Mouse (Mus musculus) large intestine, adult 2 months (tissue): ENCODE data around the gene Cdk5r2. TPM values are rescaled to one million over a fixed set of nuclear protein-coding genes. Genes with fewer than 3 reads are reported as not detected.
"Not testable (repeated sequence)": the region's sequence is repeated elsewhere in the genome, so short reads cannot be mapped to it uniquely, and the experiment has no call there.

ENCODE experiments used
- DNase-seq: peaks from one replicate; pipeline ENCODE4 v3.0.0-alpha.2; 2012; ENCODE audit warnings: low read depth, low spot score
- WGBS: fragments of 180-500 bp; shearing (Covaris S2); methylation state at CpG from one replicate; pipeline ENCODE4 v1.1.7; 2018; 5-methylcytosine and 5-hydroxymethylcytosine counted together
- polyA plus RNA-seq: library from polyadenylated mRNA; depleted of rRNA; stranded (reverse); fragments of >200 nt; gene quantifications from 2 replicates; pipeline ENCODE4 v1.2.3, GENCODE M21; 2012; rRNA removed

The Cdk5r2 gene
- 0.58 and 0.69 TPM in 2 replicates for polyA plus RNA-seq

DNA sequence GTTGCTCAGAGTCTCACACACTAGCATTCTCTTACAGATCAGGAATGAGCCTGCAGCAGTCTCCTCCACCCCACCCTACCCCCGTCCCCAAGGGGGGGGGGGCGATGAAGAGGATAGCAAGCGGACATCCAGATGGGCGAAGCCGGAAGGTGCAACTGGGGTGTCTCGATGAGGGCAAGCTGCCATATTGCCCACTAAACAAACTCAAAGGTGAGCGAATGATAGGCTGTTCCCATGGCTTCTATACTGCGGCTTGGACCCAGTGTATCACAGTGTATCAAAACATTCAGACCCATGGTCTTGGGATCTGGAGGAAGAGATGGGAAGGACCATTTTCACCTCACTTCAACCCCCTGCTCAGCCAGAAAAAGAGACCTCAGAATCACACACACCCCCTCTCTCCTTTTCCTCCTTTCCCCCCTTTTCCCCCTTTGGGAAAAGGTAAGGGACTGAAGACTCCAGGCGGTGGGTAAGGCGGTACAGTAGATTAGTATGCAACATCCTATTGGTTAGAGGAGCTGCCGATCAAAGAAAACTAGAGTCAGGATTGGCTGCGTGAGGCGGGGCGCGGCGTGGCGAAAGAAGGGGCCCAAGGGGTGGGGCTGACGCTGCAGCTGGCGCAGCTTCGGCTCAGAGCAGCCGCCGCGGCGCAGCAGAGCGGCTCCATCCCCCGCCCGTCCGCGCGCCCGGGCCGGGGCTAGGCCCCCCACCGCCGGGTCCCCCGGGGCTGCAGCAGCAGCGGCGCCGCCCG, at the start of gene Cdk5r2:
Gene Cdk5r2 (plus strand): TSS at position 629 of the 751 bp plus-strand sequence.
- 5% methylated on average over 39 of the region's 39 CpGs for WGBS
- DNase-seq: peak; percentile 24

DNA sequence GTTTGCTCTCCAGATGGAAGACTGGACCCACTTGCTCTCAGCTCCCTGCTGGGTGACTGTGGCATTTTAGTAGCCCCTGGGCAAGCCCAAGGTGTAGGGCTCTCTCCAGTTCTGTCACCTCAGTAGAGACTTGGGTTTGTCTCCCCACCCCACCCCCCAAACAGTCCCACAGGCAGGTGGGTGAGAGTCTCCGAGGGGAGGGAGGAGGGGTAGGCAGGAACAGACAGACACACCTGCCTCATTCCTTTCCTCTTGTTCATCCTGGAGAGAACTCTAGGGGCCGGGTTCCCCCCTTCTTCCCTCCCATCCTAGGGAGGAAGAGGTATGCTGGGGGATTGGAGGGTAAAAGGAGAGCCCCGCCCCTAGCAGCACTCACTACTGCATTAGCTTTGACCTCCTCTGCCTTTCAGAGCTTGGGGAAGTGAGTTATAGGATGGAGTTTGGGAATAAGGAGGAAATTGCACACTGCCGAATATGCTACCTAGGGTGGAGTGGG, 49.3 kb upstream of the Cdk5r2 start:
- WGBS: 31% methylated on average over 4 of the region's 4 CpGs
- DNase-seq: no peak

DNA sequence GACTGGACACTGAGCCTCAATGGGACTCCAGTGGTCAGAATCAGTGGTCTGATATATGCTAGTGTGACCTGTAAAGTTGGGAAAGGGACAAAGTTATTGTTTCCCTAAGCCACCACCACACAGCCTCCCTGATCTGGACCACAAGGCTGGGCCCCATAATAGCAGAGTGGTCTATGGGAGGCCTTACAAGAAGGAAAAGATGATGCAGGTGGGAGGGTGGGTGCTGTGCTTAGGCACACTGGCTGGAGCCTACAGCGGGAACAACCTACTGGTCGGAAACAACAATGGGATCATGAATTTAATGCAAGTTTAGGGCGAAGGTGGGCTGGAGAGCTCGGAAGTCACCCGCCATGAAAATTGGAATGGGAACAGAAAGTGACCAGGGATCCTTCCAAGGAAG, 48.9 kb upstream of the Cdk5r2 start:
- 44% methylated on average over 5 of the region's 5 CpGs for WGBS
- DNase-seq: no peak

DNA sequence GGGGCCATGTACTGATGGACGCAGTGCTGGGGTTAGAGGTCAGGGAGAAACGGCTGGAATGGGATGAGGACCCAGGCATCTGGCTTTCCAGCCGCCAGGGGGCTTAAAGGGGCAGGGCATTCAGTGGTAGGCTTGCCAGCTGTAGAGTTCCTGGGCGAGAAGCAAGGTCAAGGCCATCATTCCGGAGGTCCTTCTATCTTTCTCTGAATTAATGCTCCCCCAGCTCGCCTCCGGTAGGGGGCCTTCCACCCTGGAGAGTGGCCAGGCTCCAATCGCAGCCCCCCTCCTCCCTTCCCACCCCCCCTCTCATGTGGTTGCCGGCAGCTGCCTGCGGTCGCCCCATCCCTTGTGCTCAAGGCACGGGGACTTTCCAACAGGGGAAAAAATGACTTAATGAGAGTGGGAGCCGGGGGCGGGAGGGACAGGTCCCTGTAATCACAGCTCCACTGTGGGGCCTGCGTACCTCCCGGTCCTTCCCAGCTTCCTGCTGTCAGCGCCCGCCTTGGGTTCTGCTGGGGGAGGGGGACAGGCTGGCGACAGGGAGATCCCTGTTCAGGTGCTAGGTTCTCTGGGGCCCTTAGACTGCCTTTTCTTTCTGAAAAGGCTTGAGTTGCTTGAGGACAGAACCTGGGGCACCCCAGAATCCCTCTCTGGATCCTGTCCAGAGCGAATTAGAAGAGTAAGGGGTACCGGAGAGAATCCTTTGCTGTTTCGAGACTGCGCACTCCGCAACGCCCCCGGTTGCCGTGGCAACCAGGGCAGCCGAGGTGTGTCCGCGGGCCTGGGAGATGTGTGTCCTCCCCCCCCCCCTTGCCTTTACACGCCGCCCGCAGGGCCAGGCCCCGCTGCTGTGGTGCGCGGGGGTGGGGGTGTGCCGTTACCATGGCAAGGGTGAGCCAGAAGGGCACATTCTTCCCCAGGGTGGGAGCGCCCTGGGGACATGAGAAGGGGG, 48.1 kb upstream of the Cdk5r2 start:
- no peak for DNase-seq

DNA sequence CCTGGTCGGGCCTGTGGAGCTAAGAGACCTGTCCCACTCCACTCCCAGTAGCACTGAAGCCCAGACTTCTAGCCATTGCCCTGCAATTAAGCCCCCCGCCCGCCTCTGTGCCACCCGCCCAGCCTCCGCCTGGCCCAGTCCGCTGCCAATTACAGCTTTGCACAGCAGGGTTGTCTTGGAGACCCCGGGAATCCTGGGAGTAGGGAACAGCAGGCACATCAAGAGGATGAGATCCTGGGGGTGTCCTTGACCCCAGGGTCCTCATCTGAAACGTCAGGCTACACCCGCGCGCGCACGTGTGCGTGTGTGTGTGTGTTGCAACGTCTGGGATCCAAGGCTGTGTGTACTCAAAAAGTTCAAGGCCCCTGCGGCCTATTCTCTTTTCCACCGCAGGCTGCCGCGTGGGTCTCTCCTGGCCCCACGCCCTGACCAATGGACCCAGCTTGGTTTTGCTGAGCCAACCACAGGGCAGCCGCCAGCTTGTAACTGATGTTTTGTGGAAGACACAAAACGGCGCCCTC, 47.1 kb upstream of the Cdk5r2 start:
- no peak for DNase-seq
- 15% methylated on average over 23 of the region's 23 CpGs for WGBS

More for the DNA sequence above, 48.1 kb upstream of the Cdk5r2 start:
- 3% methylated on average over 38 of the region's 38 CpGs for WGBS

DNA sequence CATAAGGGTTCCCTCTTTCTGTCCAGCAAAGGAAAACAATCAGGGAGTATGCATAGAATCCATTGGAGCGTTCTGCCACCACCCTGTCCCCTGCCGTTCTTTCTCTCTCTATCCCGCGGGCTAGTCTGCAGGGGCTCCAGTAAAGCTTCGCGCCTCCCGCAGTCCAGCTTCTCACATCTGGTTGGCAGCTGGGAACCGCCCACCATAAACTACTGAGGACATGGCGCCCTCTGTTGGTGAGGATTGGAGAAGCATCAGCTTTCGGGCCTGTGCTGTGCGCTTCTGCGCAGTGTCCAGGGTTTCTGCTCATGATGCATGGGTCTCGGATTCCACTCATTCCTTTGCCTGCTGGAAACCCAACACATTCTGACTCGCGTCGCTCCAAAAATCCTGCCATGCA, 46.7 kb upstream of the Cdk5r2 start:
- no peak for DNase-seq
- WGBS: under 1% methylated on average over 16 of the region's 16 CpGs

DNA sequence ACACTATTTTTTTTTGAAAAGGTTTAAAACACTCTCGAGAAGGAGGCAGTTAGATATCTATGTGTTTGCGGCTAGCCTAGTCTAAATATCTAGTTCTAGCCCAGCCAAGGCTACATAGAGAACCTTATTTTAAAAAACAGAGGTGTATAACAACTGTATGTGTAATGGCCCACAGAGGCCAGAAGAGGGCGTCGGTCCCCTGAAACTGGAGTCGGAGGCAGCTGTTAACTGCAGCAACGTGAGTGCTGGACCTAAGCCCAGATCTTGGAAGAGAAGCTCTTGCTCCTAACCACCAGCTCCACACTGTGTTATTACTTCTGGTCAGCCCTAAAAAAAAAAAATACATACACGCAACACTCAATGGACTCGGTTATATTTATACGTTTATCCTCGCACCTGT, 45.7 kb upstream of the Cdk5r2 start:
- no peak for DNase-seq
- WGBS: 51% methylated on average over 10 of the region's 10 CpGs

DNA sequence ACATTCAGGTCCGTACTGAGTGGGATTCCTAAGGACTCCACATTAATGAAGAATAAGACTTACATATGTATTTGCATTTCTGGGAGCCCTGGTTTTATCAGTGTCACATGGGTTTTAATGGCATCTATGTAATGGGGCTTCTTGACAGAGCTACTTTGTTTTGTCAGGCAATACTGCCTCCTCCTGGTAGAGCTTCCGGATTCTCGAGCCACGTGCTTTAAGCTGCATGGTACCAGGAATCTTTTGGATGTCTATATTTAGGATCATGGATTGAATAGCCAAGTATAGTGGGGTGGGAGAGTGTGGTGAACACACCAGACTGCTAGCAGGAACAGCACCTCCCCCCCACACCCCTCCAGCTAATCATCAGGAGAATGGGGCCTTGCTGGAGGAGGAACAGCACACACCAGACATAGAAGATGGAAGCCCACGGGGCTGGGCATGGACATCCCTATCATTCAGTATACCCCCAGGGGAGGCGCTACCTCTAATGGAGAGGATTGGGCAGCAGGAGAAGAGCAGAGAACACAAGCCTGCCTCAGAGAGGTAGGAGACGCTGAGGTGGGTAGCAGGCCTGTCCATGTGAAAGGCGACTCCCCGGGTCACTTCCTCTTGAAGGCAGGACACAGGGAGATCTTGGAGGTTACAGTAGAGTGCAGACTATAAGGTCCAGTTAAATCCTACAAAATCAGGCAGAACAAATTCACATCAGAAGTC, 39.6 kb upstream of the Cdk5r2 start:
- 78% methylated on average over 9 of the region's 9 CpGs for WGBS
- no peak for DNase-seq

DNA sequence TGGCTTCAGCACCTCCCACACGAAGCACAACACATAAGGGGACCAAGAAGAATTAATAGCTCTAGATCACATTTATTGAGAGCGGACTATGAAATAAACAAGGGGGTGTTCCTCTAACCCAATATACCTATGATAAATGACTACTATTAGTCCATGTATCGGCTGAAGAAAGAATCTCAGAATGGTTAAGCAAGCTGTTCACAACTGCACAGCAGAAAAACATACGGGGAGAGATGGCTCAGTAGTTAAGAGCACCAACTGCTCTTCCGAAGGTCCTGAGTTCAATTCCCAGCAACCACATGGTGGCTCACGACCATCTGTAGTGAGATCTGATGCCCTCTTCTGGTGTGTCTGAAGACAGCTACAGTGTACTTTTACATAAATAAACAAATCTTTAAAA, 38.8 kb upstream of the Cdk5r2 start:
- not testable (repeated sequence) for DNase-seq

DNA sequence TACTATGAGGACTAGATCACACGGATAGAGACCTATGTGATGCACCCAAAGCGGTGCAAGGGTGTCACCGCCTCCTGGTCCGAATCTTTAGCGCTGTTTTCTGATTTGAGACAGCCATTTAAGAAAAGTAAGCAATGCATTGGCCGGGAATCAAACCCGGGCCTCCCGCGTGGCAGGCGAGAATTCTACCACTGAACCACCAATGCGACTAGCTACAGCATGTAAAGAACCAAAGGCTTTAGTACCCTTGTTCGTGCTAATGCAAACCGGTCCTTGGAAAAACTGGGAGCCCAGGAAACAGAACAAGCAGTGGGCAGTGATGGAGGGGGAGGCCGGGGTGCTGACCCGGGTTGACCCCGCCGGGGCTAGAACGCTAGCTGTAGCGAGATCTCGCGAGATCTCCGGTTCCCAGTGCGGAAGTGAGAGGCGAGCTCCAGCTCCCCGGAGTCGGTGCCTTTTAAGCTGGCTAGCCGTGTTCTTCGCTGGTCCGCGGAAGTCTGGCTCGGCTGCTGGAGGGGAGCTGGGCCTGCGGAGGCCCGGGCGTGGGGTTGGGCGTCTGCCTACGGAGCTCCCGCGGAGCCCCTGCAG, 38.0 kb upstream of the Cdk5r2 start:
- WGBS: 4% methylated on average over 38 of the region's 38 CpGs
- DNase-seq: peak; percentile 66

More for the DNA sequence above, 38.8 kb upstream of the Cdk5r2 start:
- 92% methylated on average over 6 of the region's 6 CpGs for WGBS

DNA sequence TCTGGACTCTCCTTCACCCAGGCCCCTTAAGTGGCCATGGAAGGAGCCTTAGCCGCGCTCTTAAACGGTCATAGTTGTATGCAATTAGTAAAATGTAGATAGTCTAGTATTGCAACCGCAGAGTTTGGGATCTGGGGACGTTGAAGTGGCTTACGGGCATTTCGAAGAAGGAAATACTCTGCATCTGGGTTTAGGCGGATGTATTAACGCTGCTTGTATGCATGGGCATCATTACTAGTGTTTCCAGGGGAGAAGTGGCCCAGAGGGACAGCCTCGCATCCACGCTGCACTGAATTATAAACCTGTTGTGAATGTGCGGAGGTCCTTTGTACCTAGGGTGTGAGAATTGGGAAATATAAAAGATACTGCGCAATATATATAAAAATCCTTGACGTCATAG, 37.5 kb upstream of the Cdk5r2 start:
- WGBS: 6% methylated on average over 14 of the region's 14 CpGs
- DNase-seq: no peak

DNA sequence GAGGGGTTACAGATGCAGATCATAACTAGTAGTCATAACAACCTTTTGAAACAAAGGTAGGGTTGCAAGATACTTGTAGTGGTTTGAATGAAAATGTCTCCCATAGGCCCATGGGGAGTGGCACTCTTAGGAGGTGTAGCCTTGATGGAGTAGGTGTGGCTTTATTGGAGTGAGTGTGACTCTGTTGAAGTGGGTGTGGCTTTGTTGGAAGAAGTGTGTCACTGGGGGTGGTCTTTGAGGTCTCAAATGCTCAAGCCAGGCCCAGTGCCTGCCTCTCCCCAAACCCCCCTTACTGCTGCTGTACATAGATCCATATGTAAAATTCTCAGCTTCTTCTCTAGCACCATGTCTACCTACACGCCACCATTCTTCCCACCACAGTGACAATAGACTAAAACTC, 36.2 kb upstream of the Cdk5r2 start:
- DNase-seq: no peak
- WGBS: 97% methylated on average over 1 of the region's 1 CpGs

DNA sequence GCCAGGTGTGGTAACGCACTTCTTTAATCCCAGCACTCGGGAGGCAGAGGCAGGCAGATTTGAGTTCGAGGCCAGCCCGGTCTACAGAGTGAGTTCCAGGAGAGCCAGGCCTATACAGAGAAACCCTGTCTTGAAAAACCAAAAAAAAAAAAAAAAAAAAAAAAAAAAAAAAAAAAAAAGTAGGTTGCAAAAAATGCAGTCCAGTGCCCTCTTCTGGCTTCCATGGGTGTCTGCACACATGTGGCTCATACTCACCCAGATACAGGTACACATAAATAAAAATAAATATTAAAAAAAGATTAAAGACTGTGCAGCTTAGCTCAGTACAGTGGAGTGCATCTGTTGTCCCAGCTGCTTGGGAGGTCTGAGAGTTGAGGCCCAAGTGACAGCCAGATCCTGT, 31.1 kb upstream of the Cdk5r2 start:
- 96% methylated on average over 4 of the region's 4 CpGs for WGBS
- DNase-seq: not testable (repeated sequence)

DNA sequence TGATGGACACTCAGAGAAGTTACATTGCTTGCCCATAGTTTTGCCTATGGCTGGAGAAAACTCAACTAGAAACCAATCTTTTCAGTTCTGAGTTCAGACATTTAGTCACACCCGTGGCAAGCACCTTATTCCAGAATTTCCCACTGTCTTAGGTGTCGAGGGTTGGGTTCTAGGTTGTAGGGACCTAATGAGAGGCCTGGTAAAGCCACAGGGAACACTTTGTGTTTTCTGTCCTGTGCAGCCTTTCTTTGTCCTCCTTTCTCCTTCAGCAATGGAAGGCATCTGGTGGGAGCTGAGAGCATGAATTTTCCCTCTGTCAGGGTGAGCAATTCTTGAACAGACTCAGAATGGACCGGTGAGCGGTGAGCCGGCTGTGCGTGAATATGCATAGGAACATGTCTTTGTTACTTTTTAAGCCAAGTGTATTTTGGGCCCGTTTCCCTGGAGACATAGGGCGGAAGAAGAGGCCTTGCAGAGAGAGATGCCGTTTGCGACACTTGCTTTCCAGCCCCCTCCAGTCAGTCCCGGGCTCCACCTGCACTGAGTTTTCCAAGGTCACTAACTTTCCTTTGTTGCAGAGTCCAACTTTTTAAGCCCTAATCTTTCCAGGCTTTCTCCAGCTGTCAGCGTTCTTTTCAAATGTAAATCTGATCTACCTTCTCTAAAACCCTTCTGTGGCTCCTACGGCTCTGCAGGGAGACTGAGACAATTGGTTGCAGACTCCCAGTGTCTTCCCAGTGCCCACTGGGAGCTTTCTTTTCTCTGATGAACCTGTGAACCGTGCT, 30.0 kb upstream of the Cdk5r2 start:
- WGBS: 36% methylated on average over 14 of the region's 14 CpGs
- no peak for DNase-seq

DNA sequence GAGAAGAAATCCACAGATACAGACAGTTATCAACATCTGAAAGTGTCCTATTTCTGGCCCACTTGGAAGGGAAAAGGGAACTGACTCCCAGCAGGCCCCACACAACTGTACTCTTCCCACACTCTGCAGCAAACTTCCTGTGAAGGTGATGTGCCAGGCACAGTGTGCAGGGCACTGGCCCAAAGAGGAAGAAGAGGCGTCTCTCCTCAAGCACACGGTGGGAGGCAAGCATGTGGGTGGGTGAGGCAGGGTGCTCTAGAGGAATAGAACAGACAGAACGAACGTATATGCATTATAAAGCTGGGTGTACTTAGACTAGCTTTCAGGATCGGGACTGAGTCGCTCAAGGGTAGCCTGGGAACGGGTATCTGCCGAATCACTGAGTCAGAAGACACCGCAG, 24.7 kb upstream of the Cdk5r2 start:
- DNase-seq: no peak
- WGBS: 68% methylated on average over 9 of the region's 9 CpGs

DNA sequence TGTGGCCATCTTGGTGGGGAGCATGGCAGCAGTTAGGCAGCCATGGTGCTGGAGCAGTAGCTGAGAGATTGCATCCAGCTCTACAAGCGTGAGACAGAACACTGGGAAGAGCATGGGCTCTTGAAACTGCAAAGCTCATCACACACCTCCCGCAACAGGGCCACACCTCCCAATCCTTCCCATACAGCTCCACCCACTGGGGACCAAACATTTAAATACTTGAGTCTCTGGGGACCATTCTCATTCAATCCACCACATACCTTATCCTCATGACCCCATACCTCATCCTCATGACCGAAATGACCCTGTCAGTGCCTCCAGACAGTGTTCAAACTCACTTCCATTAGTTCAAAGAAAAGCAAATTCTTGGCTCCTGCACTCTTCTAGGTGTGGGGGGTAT, 21.5 kb upstream of the Cdk5r2 start:
- no peak for DNase-seq
- WGBS: 77% methylated on average over 3 of the region's 3 CpGs

DNA sequence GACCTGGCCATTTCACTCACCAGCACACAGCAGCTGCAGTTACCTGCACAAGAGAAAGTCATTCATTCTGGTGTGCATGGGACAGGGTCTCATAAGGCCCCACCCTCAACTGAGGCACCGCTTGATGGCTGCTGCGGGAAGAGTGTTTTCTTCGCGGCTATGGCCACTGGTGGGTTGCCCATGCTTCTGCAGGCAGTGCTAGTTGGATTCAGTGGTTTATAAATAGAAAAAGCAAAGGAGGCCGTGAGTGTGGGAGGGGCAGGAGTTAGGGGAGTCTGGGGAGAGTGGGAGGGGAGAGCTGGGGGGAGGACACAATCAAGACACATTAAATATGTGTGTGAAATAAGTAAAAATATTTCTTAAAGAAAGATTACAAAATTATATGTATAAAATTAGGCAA, 11.6 kb upstream of the Cdk5r2 start:
- 78% methylated on average over 5 of the region's 5 CpGs for WGBS
- DNase-seq: no peak

DNA sequence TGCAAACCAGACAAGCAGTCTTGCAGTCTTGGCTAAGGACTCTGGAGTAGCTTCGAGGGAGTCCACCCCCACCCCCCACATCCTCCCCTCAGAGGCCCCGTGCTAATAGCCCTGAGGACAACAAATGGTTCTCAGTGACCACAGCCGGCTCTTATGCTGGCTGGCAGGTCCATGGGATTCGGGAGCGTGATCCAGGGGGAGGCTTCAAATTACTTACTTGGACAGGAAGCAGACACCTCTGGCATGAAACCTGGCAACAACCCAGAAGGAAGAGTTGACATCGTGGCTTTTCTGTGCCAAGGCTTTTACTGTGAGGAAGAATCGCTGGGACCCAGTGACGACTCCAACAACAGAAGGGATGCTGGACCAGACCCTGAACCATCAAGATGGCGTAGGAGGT, 8.4 kb upstream of the Cdk5r2 start:
- no peak for DNase-seq
- WGBS: 32% methylated on average over 9 of the region's 9 CpGs

DNA sequence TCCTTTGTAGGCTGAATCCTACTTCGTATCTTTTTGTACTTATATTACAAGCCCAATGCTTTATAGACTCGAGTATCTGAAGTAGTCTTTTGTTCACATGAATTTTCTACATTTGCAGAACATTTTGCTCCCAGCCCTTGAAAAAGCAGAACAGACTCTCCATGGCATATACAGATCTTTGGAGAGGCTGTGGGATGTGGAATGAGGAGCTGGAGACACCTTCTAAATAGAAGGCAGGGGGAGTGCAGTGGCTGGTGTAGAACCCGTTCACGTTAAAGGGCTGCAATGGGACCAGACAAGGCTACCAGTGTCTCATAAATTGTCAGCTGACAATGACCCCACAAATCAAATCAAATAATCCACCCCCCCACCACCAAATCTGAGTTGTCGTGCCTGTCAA, 5.8 kb upstream of the Cdk5r2 start:
- no peak for DNase-seq
- 40% methylated on average over 5 of the region's 5 CpGs for WGBS
